In genomic region chr11:31783506-31784063, GRCm38 (mm10) we compare ENCODE assay signal across 22 mouse cellular contexts.
"Had no signal": no experiment of that assay in that cellular context is flagged by ENCODE, and none has a peak within 500 bp of the region (broad histone marks: within the 10 kb centered on the region; RNA-seq: fewer than 3 reads in every experiment).

No protein-coding gene starts in this region.

- H3K27ac ChIP-seq: limb, embryonic 10.5 days; limb, embryonic 13.5 days; liver, embryonic 13.5 days; midbrain, embryonic 10.5 days; midbrain, embryonic 13.5 days; neural tube, embryonic 13.5 days; stomach, embryonic 15.5 days had no signal

- H3K4me3 ChIP-seq: limb, embryonic 10.5 days; limb, embryonic 13.5 days; liver, embryonic 13.5 days; megakaryocyte, embryonic 14.5 days; midbrain, embryonic 10.5 days; midbrain, embryonic 13.5 days; myocyte; neural tube, embryonic 13.5 days; stomach, embryonic 15.5 days had no signal

- H3K4me1 ChIP-seq: midbrain, embryonic 13.5 days; neural tube, embryonic 13.5 days; stomach, embryonic 15.5 days had no signal

- H3K9ac ChIP-seq: limb, embryonic 13.5 days; liver, embryonic 13.5 days; midbrain, embryonic 13.5 days; neural tube, embryonic 13.5 days; stomach, embryonic 15.5 days had no signal

- DNase-seq: kidney, adult 18-20 months; kidney, adult 9 months; kidney, postnatal 14 days; kidney, postnatal 4 days; layer of hippocampus, adult 9-11 months; layer of hippocampus, postnatal 36 days; liver; liver, embryonic 13.5 days; lung, adult 2 months; retina, postnatal 1 day; right cerebral cortex, postnatal 25 days; spleen, adult 18-20 months; thymus, postnatal 25 days had no signal

- H3K4me2 ChIP-seq: limb, embryonic 13.5 days; liver, embryonic 13.5 days; midbrain, embryonic 13.5 days; neural tube, embryonic 13.5 days; stomach, embryonic 15.5 days had no signal

- H3K36me3 ChIP-seq: limb, embryonic 10.5 days; limb, embryonic 13.5 days; liver, embryonic 13.5 days; midbrain, embryonic 10.5 days; midbrain, embryonic 13.5 days; neural tube, embryonic 13.5 days; stomach, embryonic 15.5 days had no signal

- H3K27me3 ChIP-seq: limb, embryonic 13.5 days; liver, embryonic 13.5 days; megakaryocyte, embryonic 14.5 days; midbrain, embryonic 13.5 days; neural tube, embryonic 13.5 days; stomach, embryonic 15.5 days had no signal

- H3K9me3 ChIP-seq: limb, embryonic 10.5 days; limb, embryonic 13.5 days; liver, embryonic 13.5 days; neural tube, embryonic 13.5 days; stomach, embryonic 15.5 days had no signal

- ATAC-seq: midbrain, embryonic 13.5 days; midbrain, embryonic 16.5 days had no signal
